Mouse (Mus musculus) liver, adult 2 months (tissue): ENCODE measurements around the gene Pea15a. TPM values are rescaled to one million over a fixed set of nuclear protein-coding genes. Genes with fewer than 3 reads are reported as not detected.

Experiments used
- DNase-seq: peaks from one replicate; pipeline ENCODE4 v3.0.0-alpha.2; 2011; ENCODE audit warnings: low read depth, low spot score; ENCODE audit errors: extremely low read depth
- H3K27ac ChIP-seq: fragments of 200-500 bp; replicated peaks from 2 replicates; pipeline ENCODE4 v1.5.1; 2012; ENCODE audit warnings: low read depth, mild to moderate bottlenecking, control low read depth, inconsistent platforms, low read length; ENCODE audit not compliant: insufficient read depth
- H3K27me3 ChIP-seq: fragments of 200-500 bp; 2 replicates; pipeline ENCODE4 v1.6.1; 2012; ENCODE audit warnings: mild to moderate bottlenecking, moderate library complexity, low read length, inconsistent platforms; ENCODE audit not compliant: control insufficient read depth, insufficient read depth
- H3K36me3 ChIP-seq: fragments of 200-500 bp; 2 replicates; pipeline ENCODE4 v1.6.1; 2012; ENCODE audit warnings: low read length, inconsistent platforms; ENCODE audit not compliant: control insufficient read depth, insufficient read depth
- H3K4me1 ChIP-seq: fragments of 200-500 bp; 2 replicates; pipeline ENCODE4 v1.6.1; 2011; ENCODE audit warnings: low read length; ENCODE audit not compliant: control insufficient read depth, insufficient read depth
- H3K4me3 ChIP-seq: fragments of 200-500 bp; 2 replicates; pipeline ENCODE4 v1.5.1; 2011; ENCODE audit warnings: low read depth, mild to moderate bottlenecking, control low read depth, low read length, moderate library complexity; ENCODE audit not compliant: insufficient read depth
- H3K79me2 ChIP-seq: fragments of 200-500 bp; 2 replicates; pipeline ENCODE4 v1.6.1; 2012; ENCODE audit warnings: inconsistent platforms, mild to moderate bottlenecking, low read length, moderate library complexity; ENCODE audit not compliant: control insufficient read depth, insufficient read depth
- H3K9ac ChIP-seq: fragments of 200-500 bp; 2 replicates; pipeline ENCODE4 v1.6.1; 2012; ENCODE audit warnings: low read depth, mild to moderate bottlenecking, control low read depth, inconsistent platforms, low read length
- CTCF ChIP-seq: fragments of 200-500 bp; IDR thresholded peaks from 2 replicates; pipeline ENCODE4 v1.5.1; 2011; ENCODE audit warnings: low read depth, low read length, control low read depth
- POLR2A ChIP-seq: fragments of 200-500 bp; IDR thresholded peaks from 2 replicates; pipeline ENCODE4 v1.6.1; 2011; ENCODE audit warnings: low read length, control low read depth; ENCODE audit not compliant: insufficient read depth; ENCODE audit errors: extremely low read depth
- WGBS: fragments of 180-500 bp; shearing (Covaris S2); methylation state at CpG from one replicate; pipeline ENCODE4 v1.1.7; 2018; 5-methylcytosine and 5-hydroxymethylcytosine counted together
- polyA plus RNA-seq: library from polyadenylated mRNA; depleted of rRNA; stranded (reverse); fragments of >200 nt; gene quantifications from 2 replicates; pipeline ENCODE4 v1.2.3, GENCODE M21; 2012
- total RNA-seq: library from RNA; depleted of rRNA; stranded (reverse); fragments of >200 nt; gene quantifications from 2 replicates; pipeline ENCODE4 v1.2.3, GENCODE M21; 2014

Pea15a gene
- total and polyA plus RNA-seq, 2 experiments: 9.4 to 10.2 TPM

- no peak overlapping the region for H3K9ac ChIP-seq
- H3K4me3 ChIP-seq: no peak overlapping the region
- 0 out of 2 replicates have a peak, but pooled peaks cover 5% of the 10 kb centered on the region for H3K4me1 ChIP-seq
- H3K79me2 ChIP-seq: no peaks in the 10 kb centered on the region
- no peaks in the 10 kb centered on the region for H3K36me3 ChIP-seq
- WGBS: 79% methylated on average over 5 of the region's 5 CpGs
- TF ChIP-seq CTCF (no peak), POLR2A (no peak)
- no peak overlapping the region for H3K27ac ChIP-seq
- no peak for DNase-seq
- no peaks in the 10 kb centered on the region for H3K27me3 ChIP-seq
Measured at GRCm38 (mm10) chr1:172212776-172213175, 6.2 kb upstream of the Pea15a start.

- 0 out of 2 replicates have a peak overlapping the region, but pooled peaks have one; percentile 22 for H3K27ac ChIP-seq
- H3K79me2 ChIP-seq: no peaks in the 10 kb centered on the region
- TF ChIP-seq POLR2A: no peak
- TF ChIP-seq CTCF: no peak
- H3K4me1 ChIP-seq: peaks cover 8% of the 10 kb centered on the region; the same call in 1 of the 2 replicates
- no peak overlapping the region for H3K9ac ChIP-seq
- no peaks in the 10 kb centered on the region for H3K27me3 ChIP-seq
- 36% methylated on average over 7 of the region's 7 CpGs for WGBS
- DNase-seq: no peak
- no peaks in the 10 kb centered on the region for H3K36me3 ChIP-seq
- H3K4me3 ChIP-seq: no peak overlapping the region
Measured at GRCm38 (mm10) chr1:172207111-172207584, 544 bp upstream of the Pea15a start.

- no peaks in the 10 kb centered on the region for H3K79me2 ChIP-seq
- WGBS: 21% methylated on average over 3 of the region's 3 CpGs
- no peak overlapping the region; the same call in 1 of the 2 replicates for H3K27ac ChIP-seq
Measured at GRCm38 (mm10) chr1:172205741-172206087, 890 bp downstream of the Pea15a start.

GRCm38 (mm10) chr1:172204814-172205740, 1.5 kb downstream of the Pea15a start:
- 0 out of 2 replicates have a peak overlapping the region, but pooled peaks have one; percentile 4 for H3K27ac ChIP-seq
- H3K4me1 ChIP-seq: peaks cover 11% of the 10 kb centered on the region; the same call in 1 of the 2 replicates
- H3K9ac ChIP-seq: 0 out of 2 replicates have a peak overlapping the region, but pooled peaks have one; percentile 56
- H3K27me3 ChIP-seq: no peaks in the 10 kb centered on the region
- H3K36me3 ChIP-seq: no peaks in the 10 kb centered on the region
- TF ChIP-seq POLR2A: no peak
- TF ChIP-seq CTCF: no peak
- DNase-seq: no peak
- WGBS: 74% methylated on average over 15 of the region's 15 CpGs
- H3K4me3 ChIP-seq: no peak overlapping the region
- no peaks in the 10 kb centered on the region for H3K79me2 ChIP-seq

More at GRCm38 (mm10) chr1:172205741-172206087, 890 bp downstream of the Pea15a start:
- TF ChIP-seq CTCF: no peak
- TF ChIP-seq POLR2A: no peak
- DNase-seq: no peak
- Histone ChIP-seq H3K9ac (peak overlapping the region; percentile 56), H3K27me3 (no peaks in the 10 kb centered on the region), H3K4me1 (peaks cover 11% of the 10 kb centered on the region; the same call in 1 of the 2 replicates), H3K4me3 (peak overlapping the region; percentile 68; the same call in 1 of the 2 replicates), H3K36me3 (no peaks in the 10 kb centered on the region)

- Histone ChIP-seq H3K36me3 (peaks cover 2% of the 10 kb centered on the region; the same call in 1 of the 2 replicates), H3K4me3 (no peak overlapping the region), H3K4me1 (peaks cover 11% of the 10 kb centered on the region; the same call in 1 of the 2 replicates), H3K79me2 (no peaks in the 10 kb centered on the region), H3K27me3 (no peaks in the 10 kb centered on the region), H3K9ac (no peak overlapping the region), H3K27ac (peak overlapping the region; percentile 31; the same call in 1 of the 2 replicates)
- WGBS: 66% methylated on average over 9 of the region's 9 CpGs
- no peak for DNase-seq
- TF ChIP-seq CTCF (no peak), POLR2A (no peak)
Measured at GRCm38 (mm10) chr1:172204033-172204813, 2.4 kb downstream of the Pea15a start.
